Mouse (Mus musculus) lung, adult 2 months (tissue): ENCODE data around the gene Cep135. TPM values are rescaled to one million over a fixed set of nuclear protein-coding genes. Genes with fewer than 3 reads are reported as not detected.

Experiments
- DNase-seq: peaks from one replicate; pipeline ENCODE4 v3.0.0; 2022
- H3K4me1 ChIP-seq: fragments of 200-500 bp; 2 replicates; pipeline ENCODE4 v1.6.1; 2011; ENCODE audit warnings: low read length; ENCODE audit not compliant: control insufficient read depth, insufficient read depth
- H3K4me3 ChIP-seq: fragments of 200-500 bp; replicated peaks from 2 replicates; pipeline ENCODE3; 2011; ENCODE audit warnings: low read depth, mild to moderate bottlenecking, control low read depth, low read length; ENCODE audit errors: extremely low read depth
- CTCF ChIP-seq: fragments of 200-500 bp; IDR thresholded peaks from 2 replicates; pipeline ENCODE4 v1.5.1; 2011; ENCODE audit warnings: mild to moderate bottlenecking, low read length, control low read depth; ENCODE audit not compliant: insufficient read depth
- POLR2A ChIP-seq: fragments of 200-500 bp; IDR thresholded peaks from 2 replicates; pipeline ENCODE4 v1.6.1; 2011; ENCODE audit warnings: low read depth, mild to moderate bottlenecking, control low read depth, low read length, borderline replicate concordance; ENCODE audit errors: extremely low read depth
- WGBS: fragments of 180-500 bp; shearing (Covaris S2); methylation state at CpG from one replicate; pipeline ENCODE4 v1.1.7; 2018; 5-methylcytosine and 5-hydroxymethylcytosine counted together
- polyA plus RNA-seq: library from polyadenylated mRNA; depleted of rRNA; stranded (reverse); fragments of >200 nt; gene quantifications from 2 replicates; pipeline ENCODE4 v1.2.3, GENCODE M21; 2012; rRNA removed

The Cep135 gene
- polyA plus RNA-seq, result 1.3 and 1.8 TPM in 2 replicates

DNA sequence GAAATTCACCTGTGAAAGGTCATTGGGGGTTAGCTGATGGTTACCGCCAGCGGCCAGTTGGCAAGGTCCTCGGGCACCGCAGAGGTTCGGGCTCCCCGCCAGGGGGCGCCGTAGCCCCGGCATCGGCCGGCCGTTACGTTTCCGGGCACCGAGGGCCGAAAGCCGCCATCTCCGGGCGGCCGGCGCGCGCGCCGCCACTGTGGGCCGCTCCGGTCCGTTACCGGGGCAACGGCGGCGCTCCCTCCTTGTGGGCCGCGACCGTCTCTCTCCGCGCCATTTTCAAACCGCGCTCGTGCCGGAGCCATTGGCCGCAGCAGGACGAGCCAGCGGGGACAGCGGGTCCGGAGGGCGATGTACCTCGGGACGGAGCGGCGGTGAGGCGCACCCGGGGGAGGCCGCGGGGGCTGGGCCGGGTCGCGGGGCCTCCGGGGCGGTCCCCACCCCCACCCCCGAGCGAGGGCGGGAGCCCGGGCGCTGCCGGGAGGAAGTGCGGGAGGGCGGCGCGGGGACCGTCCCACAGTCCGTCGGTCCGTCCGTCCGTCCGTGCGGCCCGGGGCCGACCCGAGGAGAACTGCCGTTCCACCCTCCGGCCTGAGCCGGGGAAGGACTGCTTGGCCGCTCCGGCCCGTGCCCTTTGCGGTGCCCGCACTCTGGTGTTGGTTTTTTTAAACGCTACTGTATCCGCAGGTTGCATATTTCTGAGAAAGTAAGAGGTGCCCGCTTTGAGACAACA is at the start of gene Cep135:
TSS of gene Cep135 (plus strand) at position 148 of the 733 bp plus-strand sequence.
- no peaks in the 10 kb centered on the region for H3K4me1 ChIP-seq
- peak; percentile 84 for DNase-seq
- TF ChIP-seq POLR2A (0 out of 2 replicates have a peak, but pooled peaks have one; percentile 21), CTCF (peak; percentile 53)
- peak within 1 kb of the TSS; percentile 87 for H3K4me3 ChIP-seq
- under 1% methylated on average over 91 of the region's 92 CpGs for WGBS

DNA sequence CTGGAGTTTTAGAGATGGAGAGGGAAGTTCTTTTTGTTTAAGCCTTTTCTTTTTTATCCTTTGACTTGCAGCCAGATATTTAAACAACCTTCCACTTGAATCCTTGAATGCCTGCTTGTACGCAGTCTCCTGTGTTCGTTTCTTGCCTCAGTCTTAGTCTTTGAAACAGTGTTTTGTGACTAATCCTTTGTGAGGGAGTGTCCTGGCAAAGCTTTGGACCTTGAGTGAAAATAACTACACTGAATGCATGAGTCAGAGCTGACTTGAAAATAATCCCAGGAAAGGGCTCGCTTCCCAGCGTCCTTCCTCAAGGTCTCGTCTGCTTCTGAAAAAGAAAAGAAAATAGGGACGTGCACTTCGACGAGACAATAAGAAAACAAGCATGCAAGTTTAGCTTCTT is 48.3 kb upstream of the Cep135 start:
- H3K4me1 ChIP-seq, result no peaks in the 10 kb centered on the region
- no peak overlapping the region for H3K4me3 ChIP-seq
- no peak for DNase-seq
- WGBS, result 39% methylated on average over 8 of the region's 8 CpGs
- TF ChIP-seq POLR2A, result no peak
- no peak for TF ChIP-seq CTCF

DNA sequence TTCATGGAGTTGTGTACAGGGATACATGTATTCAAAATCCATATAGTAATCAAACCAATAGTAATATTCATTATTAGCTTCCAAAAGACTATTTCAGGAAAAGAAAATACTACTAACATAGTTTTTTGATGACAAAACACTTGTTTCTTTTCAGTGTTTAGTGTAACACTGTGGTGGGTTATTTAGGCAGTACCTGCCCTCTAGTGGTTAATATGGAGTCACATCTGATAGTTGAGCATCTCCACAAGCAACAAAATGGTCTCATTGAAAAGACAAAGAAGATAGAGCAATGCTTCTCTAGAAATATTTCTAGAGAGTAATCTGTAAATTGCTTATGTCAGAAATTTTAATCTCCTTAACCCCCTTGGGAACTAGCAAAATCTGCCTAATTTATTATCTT is 47.7 kb upstream of the Cep135 start:
- no peak overlapping the region for H3K4me3 ChIP-seq
- no peak for DNase-seq
- TF ChIP-seq POLR2A (no peak), CTCF (no peak)
- H3K4me1 ChIP-seq, result no peaks in the 10 kb centered on the region

DNA sequence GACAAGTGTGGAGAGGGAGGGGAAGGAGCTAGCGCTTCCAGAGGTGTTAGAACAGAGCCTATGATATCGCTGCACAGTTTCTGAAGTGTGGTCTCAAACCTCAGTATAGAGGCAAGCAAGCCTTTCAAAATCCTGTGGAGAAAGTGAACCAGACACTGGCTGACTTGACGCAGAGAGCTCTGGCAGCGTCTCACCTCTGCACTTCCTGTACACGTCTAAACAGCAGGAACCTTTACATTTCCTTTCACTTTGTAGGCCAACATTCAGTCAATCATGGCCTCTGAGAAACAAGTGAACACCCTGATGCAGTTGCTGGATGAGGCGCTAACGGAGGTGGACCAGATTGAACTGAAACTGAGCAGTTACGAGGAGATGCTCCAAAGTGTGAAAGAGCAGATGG is 45.3 kb upstream of the Cep135 start:
- TF ChIP-seq POLR2A (no peak), CTCF (no peak)
- no peak for DNase-seq
- 81% methylated on average over 8 of the region's 8 CpGs for WGBS
- Histone ChIP-seq H3K4me3 (no peak overlapping the region), H3K4me1 (no peaks in the 10 kb centered on the region)

DNA sequence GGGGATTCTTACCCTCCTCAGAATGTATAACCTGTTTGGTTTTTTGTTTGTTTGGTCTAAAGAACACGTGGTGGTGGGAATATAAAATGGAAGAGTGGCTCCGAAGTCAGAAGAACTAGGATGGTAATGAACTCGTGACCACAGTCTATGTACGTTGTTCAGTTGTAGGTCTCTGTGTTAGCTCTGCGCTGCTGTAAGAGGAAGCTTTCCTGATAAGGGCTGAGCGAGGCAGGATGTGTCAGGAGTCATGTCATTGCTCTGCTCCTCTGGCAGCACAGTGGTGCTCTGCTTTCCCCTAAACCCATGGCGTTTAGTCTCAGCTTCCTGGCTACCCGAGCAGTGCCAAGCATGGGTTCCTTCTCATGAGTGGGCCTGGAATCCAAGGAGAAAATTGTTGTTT is 38.1 kb upstream of the Cep135 start:
- Histone ChIP-seq H3K4me1 (no peaks in the 10 kb centered on the region), H3K4me3 (no peak overlapping the region)
- WGBS, result 75% methylated on average over 8 of the region's 8 CpGs
- DNase-seq, result no peak
- no peak for TF ChIP-seq POLR2A
- TF ChIP-seq CTCF, result no peak

DNA sequence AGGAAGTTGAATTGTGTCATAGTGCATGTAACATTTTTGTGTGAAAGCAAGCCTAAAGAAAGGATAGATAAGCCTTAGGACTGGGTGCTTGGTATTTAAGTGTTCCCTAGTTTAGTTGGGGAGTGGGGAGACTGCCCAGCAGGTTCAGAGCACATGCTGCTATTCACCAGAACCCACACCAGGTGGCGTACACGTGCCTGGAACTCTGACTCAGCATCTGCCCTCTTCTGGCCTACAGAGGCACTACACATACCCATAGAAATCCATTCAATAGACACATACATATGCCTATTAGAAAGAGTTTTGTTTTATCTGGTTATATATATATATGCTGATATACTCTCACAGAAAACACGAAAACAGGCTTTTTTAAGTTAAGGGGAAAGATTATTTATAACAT is 23.2 kb upstream of the Cep135 start:
- DNase-seq, result peak; percentile 56
- no peak for TF ChIP-seq POLR2A
- peak; percentile 100 for TF ChIP-seq CTCF
- Histone ChIP-seq H3K4me3 (no peak overlapping the region), H3K4me1 (no peaks in the 10 kb centered on the region)
- 40% methylated on average over 3 of the region's 3 CpGs for WGBS

DNA sequence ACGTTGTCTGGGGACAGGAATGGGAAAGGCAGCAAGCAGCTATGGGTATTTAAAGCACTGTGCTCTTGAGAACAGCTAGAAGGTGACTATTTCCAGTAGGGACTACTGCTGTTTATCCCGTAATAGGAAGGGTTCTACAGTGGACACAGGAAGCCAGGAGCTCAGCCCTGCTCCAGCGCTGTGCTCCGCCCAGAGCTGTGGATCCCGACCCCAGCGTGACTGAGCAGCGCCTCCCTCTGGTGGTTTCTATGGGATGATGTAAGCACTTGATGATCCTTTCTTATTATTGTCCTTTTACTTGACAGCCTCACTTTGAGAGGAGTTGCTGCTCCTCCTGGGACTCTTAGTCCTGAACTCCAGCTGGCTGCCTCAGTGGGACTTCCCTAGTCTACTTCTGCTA is 14.2 kb upstream of the Cep135 start:
- TF ChIP-seq POLR2A (no peak), CTCF (no peak)
- H3K4me3 ChIP-seq, result no peak overlapping the region
- WGBS, result 66% methylated on average over 7 of the region's 7 CpGs
- no peaks in the 10 kb centered on the region for H3K4me1 ChIP-seq
- DNase-seq, result no peak

DNA sequence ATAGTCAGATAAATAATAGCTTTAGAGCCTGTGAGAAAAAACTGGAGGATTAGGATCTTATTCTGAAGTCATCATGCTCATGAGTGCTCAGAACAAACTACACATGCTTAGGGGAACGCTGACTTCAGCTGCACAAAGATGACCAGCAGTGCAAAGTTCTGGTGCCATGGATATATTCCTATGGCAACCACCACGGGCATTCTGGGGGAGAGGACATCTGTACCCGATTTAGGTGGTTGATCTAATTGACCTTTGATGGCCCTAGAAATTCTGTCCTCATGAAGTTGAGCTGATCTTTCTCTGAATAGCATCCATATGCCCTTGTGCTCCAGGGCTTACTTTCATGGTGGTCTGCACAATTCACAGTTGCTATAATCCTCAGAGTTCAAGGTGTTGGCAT is 11.5 kb upstream of the Cep135 start:
- no peaks in the 10 kb centered on the region for H3K4me1 ChIP-seq
- H3K4me3 ChIP-seq, result no peak overlapping the region
- WGBS, result 80% methylated on average over 3 of the region's 3 CpGs
- no peak for DNase-seq
- TF ChIP-seq POLR2A (no peak), CTCF (no peak)

DNA sequence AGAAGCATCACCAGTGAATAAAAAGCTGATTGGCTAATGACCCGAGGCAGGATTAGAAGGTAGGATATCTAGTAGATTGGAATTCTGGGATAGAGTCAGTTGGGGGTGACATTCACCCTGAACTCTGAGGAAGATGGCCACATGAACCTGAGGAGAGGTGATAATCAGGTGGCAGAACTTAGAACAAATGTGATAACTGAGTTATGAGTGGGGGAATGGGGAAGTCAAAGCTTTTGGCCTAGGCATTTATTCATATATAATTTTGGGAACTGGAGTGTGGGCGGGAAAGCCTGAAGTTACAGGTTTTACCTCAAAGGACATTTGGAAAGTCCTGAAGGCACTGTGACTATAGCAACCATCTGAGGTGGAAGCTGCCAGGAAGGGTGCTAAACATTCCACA is 3.1 kb upstream of the Cep135 start:
- DNase-seq, result no peak
- TF ChIP-seq CTCF (no peak), POLR2A (no peak)
- no peak overlapping the region for H3K4me3 ChIP-seq
- WGBS, result 84% methylated on average over 2 of the region's 2 CpGs
- H3K4me1 ChIP-seq, result no peaks in the 10 kb centered on the region

DNA sequence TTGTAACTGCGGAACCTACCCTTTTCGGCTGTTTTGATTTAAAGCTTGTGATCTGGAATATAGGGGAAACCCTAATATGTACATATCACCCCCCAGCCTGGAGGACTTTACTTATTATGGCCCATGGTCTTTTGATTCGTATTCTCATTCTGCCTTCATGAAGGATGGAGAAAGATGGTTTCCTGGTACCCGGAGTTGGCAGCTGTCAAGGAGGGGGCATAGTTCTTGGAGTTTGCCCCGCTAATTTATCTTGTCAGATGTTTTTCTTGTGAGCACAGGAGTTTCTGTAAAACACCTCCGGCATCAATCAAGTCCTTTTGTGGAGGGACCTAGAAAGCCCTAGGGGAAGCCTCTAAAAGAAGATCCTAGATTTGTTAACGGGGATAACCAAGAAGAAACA is 813 bp downstream of the Cep135 start:
- 7% methylated on average over 7 of the region's 7 CpGs for WGBS

More for the DNA sequence above, 813 bp downstream of the Cep135 start:
- DNase-seq, result no peak
- H3K4me1 ChIP-seq, result no peaks in the 10 kb centered on the region
- peak overlapping the region; percentile 87 for H3K4me3 ChIP-seq
- TF ChIP-seq POLR2A (no peak), CTCF (no peak)
